ENCODE assay signal across 11 mouse cellular contexts in genomic region chr1:92849938-92850574, GRCm38 (mm10). TPM values are rescaled to one million over a fixed set of nuclear protein-coding genes. Genes with fewer than 3 reads are reported as not detected.
DNase-seq lines count a peak whose midpoint lies in the region; ATAC-seq and TF ChIP-seq lines count a peak whose summit lies in the region.
"Had no signal": no experiment of that assay in that cellular context is flagged by ENCODE, and none has a peak within 500 bp of the region (broad histone marks: within the 10 kb centered on the region; RNA-seq: fewer than 3 reads in every experiment).

No protein-coding gene starts in this region.

- peak overlapping the region; percentile 47 for H3K4me3 ChIP-seq in left cerebral cortex, adult 2 months
- peak overlapping the region; percentile 40 for H3K4me3 ChIP-seq in forebrain, embryonic 14.5 days (ENCODE audit: low read depth, low read length)
- H3K4me3 ChIP-seq in limb, embryonic 13.5 days, result no peak overlapping the region
- no peak overlapping the region for H3K4me3 ChIP-seq in liver, postnatal 0 days (ENCODE audit: low read depth, low read length)
- H3K4me3 ChIP-seq: liver, embryonic 13.5 days had no signal

- no peak overlapping the region for H3K27ac ChIP-seq in left cerebral cortex, adult 2 months
- H3K27ac ChIP-seq in forebrain, embryonic 14.5 days (ENCODE audit: low read depth, low read length), result peak overlapping the region; percentile 86; the same call in 1 of the 2 replicates
- H3K27ac ChIP-seq in limb, embryonic 13.5 days, result no peak overlapping the region
- H3K27ac ChIP-seq in liver, postnatal 0 days (ENCODE audit: low read depth), result no peak overlapping the region
- H3K27ac ChIP-seq: liver, embryonic 13.5 days had no signal

- ATAC-seq in forebrain, embryonic 14.5 days, result no peak
- ATAC-seq in limb, embryonic 13.5 days (ENCODE audit: low FRiP score, low read depth), result no peak
- ATAC-seq in neutrophil, adult 5-6 weeks (ENCODE audit: extremely low read depth, insufficient number of reproducible peaks, low FRiP score, poor library complexity, severe bottlenecking), result peak; percentile 17; the same call in 1 of the 2 replicates
- no peak for ATAC-seq in liver, postnatal 0 days

- peak overlapping the region; percentile 58 for H3K4me2 ChIP-seq in forebrain, embryonic 14.5 days (ENCODE audit: low read length)
- peak overlapping the region; percentile 73 for H3K4me2 ChIP-seq in limb, embryonic 13.5 days (replicated peaks)
- H3K4me2 ChIP-seq in liver, postnatal 0 days (ENCODE audit: low read depth, low read length), result no peak overlapping the region
- H3K4me2 ChIP-seq: liver, embryonic 13.5 days had no signal

- H3K9me3 ChIP-seq in forebrain, embryonic 14.5 days (replicated peaks; ENCODE audit: control insufficient read depth, low read length), result no peaks in the 10 kb centered on the region
- H3K9me3 ChIP-seq in limb, embryonic 13.5 days, result no peaks in the 10 kb centered on the region
- no peaks in the 10 kb centered on the region for H3K9me3 ChIP-seq in liver, postnatal 0 days (ENCODE audit: low read length)
- H3K9me3 ChIP-seq: liver, embryonic 13.5 days had no signal

- intact Hi-C loops in left cerebral cortex, adult 2 months (cut with DNase I), result no loop called here
- intact Hi-C loops in left cerebral cortex, postnatal 25 days (cut with DNase I), result loop anchor here (10.0 kb wide), 1 partner anchor 155 kb away; the partner anchor contains the start of gene Aqp12

- no peak for DNase-seq in left cerebral cortex, adult 2 months (ENCODE audit: extremely low spot score in 1 of 2, low spot score in 2 of 2)
- no peak for DNase-seq in left cerebral cortex, postnatal 25 days (ENCODE audit: low spot score in 2 of 2)
- DNase-seq in forebrain, embryonic 14.5 days (ENCODE audit: low spot score), result no peak
- DNase-seq in right cerebral cortex, adult 18-20 months, result no peak
- DNase-seq in liver, postnatal 0 days, result no peak
- no peak for DNase-seq in gastrocnemius, postnatal 10 days
- DNase-seq: adrenal gland, adult 8-10 months; kidney, adult 18-20 months; liver, embryonic 13.5 days had no signal

- no peak for TF ChIP-seq EP300 in liver, postnatal 0 days (IDR thresholded peaks at IDR 0.05; ENCODE audit: low read depth)

- peaks cover 39% of the 10 kb centered on the region for H3K36me3 ChIP-seq in forebrain, embryonic 14.5 days (ENCODE audit: control insufficient read depth, insufficient read depth, low read length)
- H3K36me3 ChIP-seq in limb, embryonic 13.5 days, result peaks cover 23% of the 10 kb centered on the region
- H3K36me3 ChIP-seq in liver, postnatal 0 days (replicated peaks; ENCODE audit: insufficient read depth, low read length), result no peaks in the 10 kb centered on the region
- H3K36me3 ChIP-seq: liver, embryonic 13.5 days had no signal

- no peaks in the 10 kb centered on the region for H3K27me3 ChIP-seq in forebrain, embryonic 14.5 days (replicated peaks; ENCODE audit: control insufficient read depth, insufficient read depth, low read length)
- no peaks in the 10 kb centered on the region for H3K27me3 ChIP-seq in limb, embryonic 13.5 days
- H3K27me3 ChIP-seq in liver, postnatal 0 days (ENCODE audit: insufficient read depth, low read length), result peaks cover 24% of the 10 kb centered on the region

- H3K9ac ChIP-seq in forebrain, embryonic 14.5 days (ENCODE audit: low read length), result peak overlapping the region; percentile 58
- H3K9ac ChIP-seq in limb, embryonic 13.5 days, result no peak overlapping the region
- H3K9ac ChIP-seq in liver, postnatal 0 days (replicated peaks), result no peak overlapping the region
- H3K9ac ChIP-seq: liver, embryonic 13.5 days had no signal

- H3K4me1 ChIP-seq in forebrain, embryonic 14.5 days (ENCODE audit: control insufficient read depth, insufficient read depth, low read length), result peaks cover 23% of the 10 kb centered on the region
- H3K4me1 ChIP-seq in limb, embryonic 13.5 days, result peaks cover 48% of the 10 kb centered on the region
- peaks cover 3% of the 10 kb centered on the region; the same call in 1 of the 2 replicates for H3K4me1 ChIP-seq in liver, postnatal 0 days (ENCODE audit: insufficient read depth)

- 48% methylated on average over 13 of the region's 13 CpGs for WGBS in forebrain, embryonic 14.5 days
- WGBS in limb, embryonic 13.5 days, result 58% methylated on average over 13 of the region's 13 CpGs
- 41% methylated on average over 13 of the region's 13 CpGs for WGBS in liver, postnatal 0 days (ENCODE audit: insufficient replicate concordance)

- no peak for TF ChIP-seq CTCF in left cerebral cortex, adult 2 months (IDR thresholded peaks at IDR 0.05)
- TF ChIP-seq CTCF in liver, postnatal 0 days (IDR thresholded peaks at IDR 0.05; ENCODE audit: low read depth), result no peak

RNA-seq across cellular contexts. Expression of gene Gpc1, which starts 18.6 kb away (rescaled TPM):
- 10 to 100 TPM; 88.7 to 94.1 TPM for total RNA-seq in left cerebral cortex, adult 2 months (2021)
- total RNA-seq in left cerebral cortex, postnatal 25 days (2021), result 10 to 100 TPM; 73.8 to 81.8 TPM
- polyA plus RNA-seq in forebrain, embryonic 14.5 days (2014; fragmentation: Nextera tagmentation; extraction: Ambion mirVana), result 58.4 and 66.8 TPM in 2 replicates
- 67.7 and 71.4 TPM in 2 replicates for polyA plus RNA-seq in limb, embryonic 13.5 days (2015; fragmentation: Nextera tagmentation; extraction: Ambion mirVana)
- 2.7 and 3.0 TPM in 2 replicates for total RNA-seq in neutrophil, adult 5-6 weeks (2017)
- polyA plus RNA-seq in liver, postnatal 0 days (2015; fragmentation: Nextera tagmentation; extraction: Ambion mirVana), result 3.3 and 3.8 TPM in 2 replicates
- 100 to 1,000 TPM; 276 to 282 TPM for total RNA-seq in gastrocnemius, postnatal 10 days (2021)

RNA-seq across cellular contexts. Expression of gene Ankmy1, which starts 52.6 kb away (rescaled TPM):
- total RNA-seq in left cerebral cortex, adult 2 months (2021), result under 1 TPM; 0.29 to 0.37 TPM
- under 1 TPM; 0.32 to 0.41 TPM for total RNA-seq in left cerebral cortex, postnatal 25 days (2021)
- polyA plus RNA-seq in forebrain, embryonic 14.5 days (2014; fragmentation: Nextera tagmentation; extraction: Ambion mirVana), result 1.5 and 2.4 TPM in 2 replicates
- polyA plus RNA-seq in limb, embryonic 13.5 days (2015; fragmentation: Nextera tagmentation; extraction: Ambion mirVana), result 0.36 and 0.43 TPM in 2 replicates
- 0.37 and 0.93 TPM in 2 replicates for total RNA-seq in neutrophil, adult 5-6 weeks (2017)
- polyA plus RNA-seq in liver, postnatal 0 days (2015; fragmentation: Nextera tagmentation; extraction: Ambion mirVana), result 0.05 TPM in 1 of 2 replicates, not detected in the other
- under 1 TPM; 0.27 to 0.28 TPM for total RNA-seq in gastrocnemius, postnatal 10 days (2021)
- polyA plus RNA-seq: liver, embryonic 13.5 days had no signal

RNA-seq across cellular contexts. Expression of gene Dusp28, which starts 56.7 kb away (rescaled TPM):
- 10 to 100 TPM; 15.8 to 16.2 TPM for total RNA-seq in left cerebral cortex, adult 2 months (2021)
- total RNA-seq in left cerebral cortex, postnatal 25 days (2021), result 10 to 100 TPM; 11.7 to 13.0 TPM
- polyA plus RNA-seq in forebrain, embryonic 14.5 days (2014; fragmentation: Nextera tagmentation; extraction: Ambion mirVana), result 12.2 and 12.7 TPM in 2 replicates
- polyA plus RNA-seq in limb, embryonic 13.5 days (2015; fragmentation: Nextera tagmentation; extraction: Ambion mirVana), result 11.9 and 12.4 TPM in 2 replicates
- 4.1 and 4.3 TPM in 2 replicates for total RNA-seq in neutrophil, adult 5-6 weeks (2017)
- 17.4 and 20.2 TPM in 2 replicates for polyA plus RNA-seq in liver, postnatal 0 days (2015; fragmentation: Nextera tagmentation; extraction: Ambion mirVana)
- 10 to 100 TPM; 21.6 to 25.5 TPM for total RNA-seq in gastrocnemius, postnatal 10 days (2021)

Comparison
In these comparisons a context has a peak if more than half of its experiments do, and no peak if none do; other contexts are left out.
1. H3K4me3 ChIP-seq: peak in left cerebral cortex, adult 2 months (single experiment) and forebrain, embryonic 14.5 days (single experiment); none in limb, embryonic 13.5 days (single experiment) and liver, postnatal 0 days (single experiment).
2. RNA of gene Gpc1, which starts 18.6 kb away (total RNA-seq): 276 to 282 TPM in gastrocnemius, postnatal 10 days, 88.7 to 94.1 TPM in left cerebral cortex, adult 2 months and 73.8 to 81.8 TPM in left cerebral cortex, postnatal 25 days; 2.7 to 3.0 TPM in neutrophil, adult 5-6 weeks; every median in the first group is over 10 times any median in the second.